ENCODE assay signal across 19 mouse cellular contexts in the genomic region with DNA sequence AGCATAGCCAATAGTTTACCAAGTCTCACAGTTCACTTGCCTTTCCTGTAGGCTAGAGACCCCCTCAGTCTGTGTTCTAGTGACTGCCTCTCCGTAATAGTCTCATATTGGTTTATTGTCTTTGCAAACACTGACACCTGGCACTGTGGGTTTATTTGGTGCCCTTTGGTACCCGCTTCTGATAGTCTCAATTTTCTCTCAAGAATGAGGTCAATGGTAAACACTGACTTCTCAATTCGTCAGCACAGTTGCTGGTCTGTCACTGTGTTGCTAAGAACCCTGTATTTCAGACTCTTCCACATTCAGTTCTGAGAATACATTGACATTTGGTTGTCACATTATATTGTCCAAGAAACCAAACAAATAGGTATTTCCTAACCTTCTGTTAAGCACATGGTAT. TPM values are rescaled to one million over a fixed set of nuclear protein-coding genes. Genes with fewer than 3 reads are reported as not detected.
DNase-seq lines count a peak whose midpoint lies in the region; ATAC-seq and TF ChIP-seq lines count a peak whose summit lies in the region.
"Had no signal": no experiment of that assay in that cellular context is flagged by ENCODE, and none has a peak within 500 bp of the region (broad histone marks: within the 10 kb centered on the region; RNA-seq: fewer than 3 reads in every experiment).

No protein-coding gene starts in this region.

- TF ChIP-seq POLR2A in heart, adult 2 months (IDR thresholded peaks at IDR 0.05; ENCODE audit: insufficient read depth, low read depth, low read length), result no peak

- 79% methylated on average over 3 of the region's 3 CpGs for WGBS in heart, embryonic 13.5 days
- 95% methylated on average over 3 of the region's 3 CpGs for WGBS in heart, adult 2 months
- 78% methylated on average over 3 of the region's 3 CpGs for WGBS in heart, postnatal 0 days
- WGBS in heart, embryonic 11.5 days (ENCODE audit: insufficient replicate concordance), result 82% methylated on average over 3 of the region's 3 CpGs
- WGBS in intestine, embryonic 15.5 days, result 59% methylated on average over 3 of the region's 3 CpGs
- WGBS in intestine, postnatal 0 days, result 43% methylated on average over 3 of the region's 3 CpGs

- peak overlapping the region; percentile 61; the same call in 1 of the 2 replicates for H3K9ac ChIP-seq in heart, embryonic 13.5 days
- H3K9ac ChIP-seq in heart, adult 2 months (ENCODE audit: low read depth, low read length), result no peak overlapping the region
- no peak overlapping the region for H3K9ac ChIP-seq in heart, postnatal 0 days (replicated peaks; ENCODE audit: low read depth, low read length)
- no peak overlapping the region for H3K9ac ChIP-seq in heart, embryonic 11.5 days (ENCODE audit: low read depth, low read length)
- no peak overlapping the region for H3K9ac ChIP-seq in intestine, embryonic 15.5 days
- H3K9ac ChIP-seq in intestine, postnatal 0 days (ENCODE audit: low read depth, low read length), result no peak overlapping the region
- H3K9ac ChIP-seq: embryonic facial prominence, embryonic 12.5 days; forebrain, embryonic 15.5 days; hindbrain, embryonic 15.5 days had no signal

- no peak for TF ChIP-seq CTCF in heart, adult 2 months (IDR thresholded peaks at IDR 0.05)
- TF ChIP-seq CTCF in heart, postnatal 0 days (IDR thresholded peaks at IDR 0.05; ENCODE audit: low read depth), result no peak
- no peak for TF ChIP-seq CTCF in intestine, postnatal 0 days (IDR thresholded peaks at IDR 0.05; ENCODE audit: low read depth)

- intact Hi-C loops in heart, adult 2 months (cut with DNase I), result no loop called here

- no peaks in the 10 kb centered on the region for H3K9me3 ChIP-seq in heart, embryonic 13.5 days
- no peaks in the 10 kb centered on the region for H3K9me3 ChIP-seq in heart, postnatal 0 days (replicated peaks; ENCODE audit: control insufficient read depth, low read length)
- H3K9me3 ChIP-seq in heart, embryonic 11.5 days (replicated peaks; ENCODE audit: control insufficient read depth, low read length), result no peaks in the 10 kb centered on the region; the same call in 1 of the 2 replicates
- no peaks in the 10 kb centered on the region for H3K9me3 ChIP-seq in intestine, embryonic 15.5 days
- H3K9me3 ChIP-seq in intestine, postnatal 0 days (ENCODE audit: control insufficient read depth), result no peaks in the 10 kb centered on the region
- H3K9me3 ChIP-seq: forebrain, embryonic 15.5 days; hindbrain, embryonic 15.5 days had no signal

- H3K27ac ChIP-seq in heart, embryonic 13.5 days (replicated peaks), result no peak overlapping the region; the same call in 1 of the 2 replicates
- no peak overlapping the region for H3K27ac ChIP-seq in heart, adult 2 months
- peak overlapping the region; percentile 58; the same call in 1 of the 2 replicates for H3K27ac ChIP-seq in heart, postnatal 0 days (ENCODE audit: low read depth)
- H3K27ac ChIP-seq in heart, embryonic 11.5 days (ENCODE audit: low read depth, low read length), result no peak overlapping the region
- H3K27ac ChIP-seq in intestine, embryonic 15.5 days, result no peak overlapping the region
- no peak overlapping the region for H3K27ac ChIP-seq in intestine, postnatal 0 days (ENCODE audit: low read depth, low read length)
- H3K27ac ChIP-seq: embryonic facial prominence, embryonic 12.5 days; forebrain, embryonic 15.5 days; hindbrain, embryonic 15.5 days had no signal

- ATAC-seq in heart, embryonic 13.5 days (ENCODE audit: extremely low read depth, insufficient number of reproducible peaks, low FRiP score, low TSS enrichment), result no peak
- no peak for ATAC-seq in heart, postnatal 0 days (ENCODE audit: insufficient read depth, low read depth)
- ATAC-seq in heart, embryonic 11.5 days (replicated peaks; ENCODE audit: insufficient number of reproducible peaks, low FRiP score, low TSS enrichment), result no peak
- 0 out of 2 replicates have a peak, but pooled peaks have one; percentile 9 for ATAC-seq in intestine, embryonic 15.5 days
- ATAC-seq in intestine, postnatal 0 days, result peak; percentile 51
- ATAC-seq: forebrain, embryonic 15.5 days; Patski had no signal

- no peak for TF ChIP-seq EP300 in heart, adult 2 months (IDR thresholded peaks at IDR 0.05; ENCODE audit: insufficient read depth, low read depth, low read length)
- TF ChIP-seq EP300 in heart, postnatal 0 days (IDR thresholded peaks at IDR 0.05; ENCODE audit: low read depth), result no peak

- H3K27me3 ChIP-seq in heart, embryonic 13.5 days (replicated peaks), result no peaks in the 10 kb centered on the region
- H3K27me3 ChIP-seq in heart, adult 2 months (ENCODE audit: control insufficient read depth, insufficient read depth, low read length), result no peaks in the 10 kb centered on the region
- no peaks in the 10 kb centered on the region for H3K27me3 ChIP-seq in heart, postnatal 0 days (ENCODE audit: control insufficient read depth, insufficient read depth, low read length)
- no peaks in the 10 kb centered on the region for H3K27me3 ChIP-seq in heart, embryonic 11.5 days (ENCODE audit: control insufficient read depth, insufficient read depth, low read length)
- no peaks in the 10 kb centered on the region for H3K27me3 ChIP-seq in intestine, embryonic 15.5 days (replicated peaks)
- no peaks in the 10 kb centered on the region for H3K27me3 ChIP-seq in intestine, postnatal 0 days (replicated peaks; ENCODE audit: control insufficient read depth, insufficient read depth, low read length)
- H3K27me3 ChIP-seq: CH12.LX; embryonic facial prominence, embryonic 12.5 days; forebrain, embryonic 15.5 days; hindbrain, embryonic 15.5 days; Patski had no signal

- H3K4me3 ChIP-seq in heart, embryonic 13.5 days, result peak overlapping the region; percentile 25
- H3K4me3 ChIP-seq in heart, adult 2 months, result no peak overlapping the region
- H3K4me3 ChIP-seq in heart, postnatal 0 days (ENCODE audit: low read depth, low read length), result no peak overlapping the region
- no peak overlapping the region for H3K4me3 ChIP-seq in heart, embryonic 11.5 days (ENCODE audit: low read depth, low read length)
- no peak overlapping the region for H3K4me3 ChIP-seq in intestine, embryonic 15.5 days (replicated peaks)
- no peak overlapping the region for H3K4me3 ChIP-seq in intestine, postnatal 0 days (ENCODE audit: low read depth, low read length)
- H3K4me3 ChIP-seq: embryonic facial prominence, embryonic 12.5 days; forebrain, embryonic 15.5 days; hindbrain, embryonic 15.5 days had no signal

- DNase-seq in heart, adult 2 months, result no peak
- no peak for DNase-seq in heart, postnatal 0 days (ENCODE audit: low spot score)
- DNase-seq: adrenal gland, postnatal 14 days; cerebellum, adult 11-12 months; cerebellum, adult 9-10 months; cerebellum, postnatal 25 days; gastrocnemius, postnatal 36 days; heart, adult 18-20 months; kidney, adult 18-20 months had no signal

- H3K79me2 ChIP-seq in heart, adult 2 months (replicated peaks; ENCODE audit: control insufficient read depth, insufficient read depth, low read length), result no peaks in the 10 kb centered on the region

- 0 out of 2 replicates have a peak overlapping the region, but pooled peaks have one; percentile 5 for H3K4me2 ChIP-seq in heart, embryonic 13.5 days
- H3K4me2 ChIP-seq in heart, postnatal 0 days (ENCODE audit: low read depth, low read length), result peak overlapping the region; percentile 17; the same call in 1 of the 2 replicates
- H3K4me2 ChIP-seq in heart, embryonic 11.5 days, result no peak overlapping the region
- H3K4me2 ChIP-seq in intestine, embryonic 15.5 days (replicated peaks), result no peak overlapping the region
- 0 out of 2 replicates have a peak overlapping the region, but pooled peaks have one; percentile 17 for H3K4me2 ChIP-seq in intestine, postnatal 0 days (replicated peaks; ENCODE audit: low read depth)
- H3K4me2 ChIP-seq: embryonic facial prominence, embryonic 12.5 days; forebrain, embryonic 15.5 days; hindbrain, embryonic 15.5 days had no signal

- peaks cover 45% of the 10 kb centered on the region for H3K4me1 ChIP-seq in heart, embryonic 13.5 days
- no peaks in the 10 kb centered on the region for H3K4me1 ChIP-seq in heart, adult 2 months (ENCODE audit: control insufficient read depth, insufficient read depth, low read length)
- H3K4me1 ChIP-seq in heart, postnatal 0 days (ENCODE audit: control insufficient read depth, insufficient read depth), result peaks cover 7% of the 10 kb centered on the region; the same call in 1 of the 2 replicates
- peaks cover 27% of the 10 kb centered on the region for H3K4me1 ChIP-seq in heart, embryonic 11.5 days (ENCODE audit: control insufficient read depth, insufficient read depth, low read length)
- H3K4me1 ChIP-seq in intestine, embryonic 15.5 days (replicated peaks), result peaks cover 30% of the 10 kb centered on the region
- peaks cover 3% of the 10 kb centered on the region; the same call in 1 of the 2 replicates for H3K4me1 ChIP-seq in intestine, postnatal 0 days (replicated peaks; ENCODE audit: control insufficient read depth, insufficient read depth, low read length)

- no peaks in the 10 kb centered on the region for H3K36me3 ChIP-seq in heart, embryonic 13.5 days
- H3K36me3 ChIP-seq in heart, adult 2 months (ENCODE audit: control insufficient read depth, insufficient read depth, low read length), result no peaks in the 10 kb centered on the region
- H3K36me3 ChIP-seq in heart, postnatal 0 days (replicated peaks; ENCODE audit: control insufficient read depth, insufficient read depth, low read length), result no peaks in the 10 kb centered on the region
- H3K36me3 ChIP-seq in heart, embryonic 11.5 days (ENCODE audit: control insufficient read depth, insufficient read depth, low read length), result no peaks in the 10 kb centered on the region
- H3K36me3 ChIP-seq in intestine, embryonic 15.5 days, result no peaks in the 10 kb centered on the region
- no peaks in the 10 kb centered on the region for H3K36me3 ChIP-seq in intestine, postnatal 0 days (ENCODE audit: control insufficient read depth, insufficient read depth)
- H3K36me3 ChIP-seq: embryonic facial prominence, embryonic 12.5 days; forebrain, embryonic 15.5 days; hindbrain, embryonic 15.5 days had no signal

RNA-seq across cellular contexts. Expression of gene Ddc, which starts 9.9 kb away (rescaled TPM):
- polyA plus RNA-seq in heart, embryonic 13.5 days (2015; fragmentation: Nextera tagmentation; extraction: Ambion mirVana), result 64.6 and 78.2 TPM in 2 replicates
- 1 to 10 TPM in 1 of 2 experiments, under 1 TPM in 1; 0.91 to 1.3 TPM for total RNA-seq in heart, adult 2 months (2021)
- polyA plus RNA-seq in heart, adult 2 months (2012; rRNA removed), result 2.3 and 4.4 TPM in 2 replicates
- total RNA-seq in heart, postnatal 0 days (2014; rRNA removed; ENCODE audit: low replicate concordance), result 248 and 309 TPM in 2 replicates
- 129 and 140 TPM in 2 replicates for polyA plus RNA-seq in heart, postnatal 0 days (2015; fragmentation: Nextera tagmentation; extraction: Ambion mirVana)
- polyA plus RNA-seq in heart, embryonic 11.5 days (2014; fragmentation: Nextera tagmentation; extraction: Ambion mirVana), result 39.7 and 44.5 TPM in 2 replicates
- 46.3 and 52.2 TPM in 2 replicates for polyA plus RNA-seq in intestine, embryonic 15.5 days (2015; fragmentation: Nextera tagmentation; extraction: Ambion mirVana)
- polyA plus RNA-seq in intestine, postnatal 0 days (2015; fragmentation: Nextera tagmentation; extraction: Ambion mirVana), result 19.2 and 20.9 TPM in 2 replicates
- total RNA-seq: hematopoietic stem cell, adult 5-6 weeks had no signal

Comparison
In these comparisons a context has a peak if more than half of its experiments do, and no peak if none do; other contexts are left out.
1. H3K4me2 ChIP-seq: peak in heart, embryonic 13.5 days (single experiment), heart, postnatal 0 days (single experiment) and intestine, postnatal 0 days (single experiment); none in heart, embryonic 11.5 days (single experiment) and intestine, embryonic 15.5 days (single experiment).
2. ATAC-seq: peak in intestine, embryonic 15.5 days (single experiment) and intestine, postnatal 0 days (single experiment); none in heart, embryonic 13.5 days (single experiment), heart, postnatal 0 days (single experiment) and heart, embryonic 11.5 days (single experiment).